Mouse (Mus musculus): Measurements from ENCODE around the gene Tcl1.
"Not testable (repeated sequence)": the region's sequence is repeated elsewhere in the genome, so short reads cannot be mapped to it uniquely, and the experiment has no call there.

- TF ChIP-seq POLR2A (IDR thresholded peaks at IDR 0.05; ENCODE audit: control insufficient read depth, low read depth, low read length) = not testable (repeated sequence)
- peak; percentile 17; the same call in 1 of the 2 replicates for TF ChIP-seq CTCF (IDR thresholded peaks at IDR 0.05; ENCODE audit: control insufficient read depth, insufficient read depth, insufficient replicate concordance, low read depth, low read length)
Observed at GRCm38 (mm10) chr12:105174318-105174717, 48.3 kb downstream of the Tcl1 start.

All from testis, adult 2 months (tissue).